Mouse (Mus musculus): ENCODE results near the gene Poldip3. TPM values are rescaled to one million over a fixed set of nuclear protein-coding genes. Genes with fewer than 3 reads are reported as not detected.

Gene Poldip3
- polyA plus RNA-seq, 1 experiment from 2014 or later: 158 TPM

DNA sequence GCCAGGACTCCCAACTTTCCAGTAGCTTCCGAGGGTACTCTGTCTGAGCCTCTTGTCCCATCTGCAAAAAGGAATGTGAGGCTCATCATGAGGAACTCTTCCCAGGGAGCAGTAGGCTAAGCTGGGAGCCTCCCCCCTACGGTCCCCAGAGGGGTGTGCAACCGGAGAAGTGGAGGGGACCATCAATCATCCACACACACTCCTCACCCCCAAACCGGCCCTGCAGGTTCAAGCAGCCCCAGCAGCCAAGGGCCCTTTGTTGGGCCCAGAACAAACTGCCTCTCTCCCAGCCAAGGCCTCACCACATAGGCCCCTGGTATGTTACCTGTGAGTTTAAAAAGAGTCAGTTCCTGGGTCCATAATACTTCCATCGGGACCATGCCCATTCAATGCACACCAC, 17.9 kb upstream of the Poldip3 start:
- H3K9ac ChIP-seq (replicated peaks; ENCODE audit: low read depth, low read length): no peak overlapping the region
- H3K4me2 ChIP-seq (replicated peaks; ENCODE audit: low read depth, low read length): no peak overlapping the region

DNA sequence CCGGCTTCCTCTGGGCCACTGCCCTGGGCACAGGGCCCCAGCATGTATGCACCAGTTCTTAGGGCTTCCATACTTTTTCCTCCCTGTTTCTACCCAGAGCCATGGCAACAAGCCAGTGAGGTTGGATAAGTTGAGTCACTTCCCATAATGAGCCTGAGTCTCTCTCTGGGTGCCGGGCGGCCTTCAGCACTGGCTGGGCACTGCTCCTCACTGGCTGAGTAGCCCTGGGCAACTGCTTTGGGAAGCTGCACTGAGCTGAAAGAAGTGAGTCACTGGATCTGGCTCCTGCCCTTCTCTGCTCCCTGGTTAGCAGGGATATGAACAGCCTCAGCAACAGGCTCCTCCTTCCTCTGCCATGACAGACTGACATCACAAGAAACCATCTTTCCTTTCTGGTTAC, 17.5 kb upstream of the Poldip3 start:
- no peak overlapping the region for H3K9ac ChIP-seq (replicated peaks; ENCODE audit: low read depth, low read length)
- no peak overlapping the region for H3K4me2 ChIP-seq (replicated peaks; ENCODE audit: low read depth, low read length)
- 0 out of 2 replicates have a peak, but pooled peaks have one; percentile 6 for ATAC-seq (ENCODE audit: insufficient number of reproducible peaks, insufficient read depth, low FRiP score, low read depth)
- H3K4me3 ChIP-seq (ENCODE audit: low read depth, low read length): no peak overlapping the region
- peak overlapping the region; percentile 84 for H3K27ac ChIP-seq (ENCODE audit: low read length)
- H3K36me3 ChIP-seq (ENCODE audit: control insufficient read depth, insufficient read depth, low read length): peaks cover 6% of the 10 kb centered on the region; the same call in 1 of the 2 replicates
- 74% methylated on average over 3 of the region's 3 CpGs for WGBS
- no peaks in the 10 kb centered on the region for H3K27me3 ChIP-seq (ENCODE audit: control insufficient read depth, insufficient read depth, low read length)
- peaks cover 29% of the 10 kb centered on the region for H3K4me1 ChIP-seq (ENCODE audit: control insufficient read depth, insufficient read depth, low read length)
- H3K9me3 ChIP-seq (ENCODE audit: control insufficient read depth, low read depth, low read length): no peaks in the 10 kb centered on the region

More for the DNA sequence above, 17.9 kb upstream of the Poldip3 start:
- WGBS: 46% methylated on average over 5 of the region's 5 CpGs
- Histone ChIP-seq H3K27me3 (ENCODE audit: control insufficient read depth, insufficient read depth, low read length) (no peaks in the 10 kb centered on the region), H3K4me1 (ENCODE audit: control insufficient read depth, insufficient read depth, low read length) (peaks cover 29% of the 10 kb centered on the region), H3K36me3 (ENCODE audit: control insufficient read depth, insufficient read depth, low read length) (peaks cover under 1% of the 10 kb centered on the region; the same call in 1 of the 2 replicates), H3K9me3 (ENCODE audit: control insufficient read depth, low read depth, low read length) (no peaks in the 10 kb centered on the region), H3K27ac (ENCODE audit: low read length) (peak overlapping the region; percentile 84), H3K4me3 (ENCODE audit: low read depth, low read length) (no peak overlapping the region)
- ATAC-seq (ENCODE audit: insufficient number of reproducible peaks, insufficient read depth, low FRiP score, low read depth): peak; percentile 60; the same call in 1 of the 2 replicates

DNA sequence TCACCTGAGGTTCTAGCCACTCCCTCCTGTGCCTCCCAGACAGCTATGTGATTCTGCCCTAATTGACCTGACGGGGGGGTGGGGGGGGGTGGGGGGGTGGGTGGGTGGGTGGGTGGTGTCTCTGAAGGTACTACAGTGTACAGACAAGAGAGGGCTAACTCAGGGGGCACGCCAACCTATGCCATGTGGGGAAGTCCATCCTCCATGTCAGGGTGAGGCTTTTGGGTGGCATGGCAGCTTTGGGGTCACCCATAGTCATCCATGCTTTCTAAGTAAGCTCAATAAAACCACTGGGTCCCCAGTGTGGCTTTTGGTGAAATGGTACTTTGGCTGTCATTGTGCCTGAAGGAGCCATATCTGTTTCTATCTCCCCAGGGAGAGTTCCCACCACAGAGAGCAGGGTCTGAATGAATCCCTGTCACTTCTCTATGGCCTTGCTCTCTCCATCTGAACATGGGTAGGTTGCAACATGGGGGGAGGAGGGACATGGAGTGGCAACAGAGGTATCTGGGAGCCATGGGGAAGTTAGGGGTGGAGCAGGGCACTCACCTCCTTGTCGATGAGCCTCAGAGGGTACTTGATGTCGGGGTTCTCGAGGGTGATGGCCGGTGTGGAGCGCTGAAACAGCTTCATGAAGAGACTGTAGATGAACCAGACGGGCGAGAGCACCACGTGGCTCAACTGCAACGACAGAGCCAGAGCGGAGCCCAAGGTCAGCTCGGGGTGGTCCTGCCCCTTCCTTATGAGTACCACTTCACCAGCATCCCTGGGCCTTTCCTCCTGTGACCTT, 16.5 kb upstream of the Poldip3 start:
- no peak for ATAC-seq (ENCODE audit: insufficient number of reproducible peaks, insufficient read depth, low FRiP score, low read depth)
- H3K4me1 ChIP-seq (ENCODE audit: control insufficient read depth, insufficient read depth, low read length): peaks cover 20% of the 10 kb centered on the region

DNA sequence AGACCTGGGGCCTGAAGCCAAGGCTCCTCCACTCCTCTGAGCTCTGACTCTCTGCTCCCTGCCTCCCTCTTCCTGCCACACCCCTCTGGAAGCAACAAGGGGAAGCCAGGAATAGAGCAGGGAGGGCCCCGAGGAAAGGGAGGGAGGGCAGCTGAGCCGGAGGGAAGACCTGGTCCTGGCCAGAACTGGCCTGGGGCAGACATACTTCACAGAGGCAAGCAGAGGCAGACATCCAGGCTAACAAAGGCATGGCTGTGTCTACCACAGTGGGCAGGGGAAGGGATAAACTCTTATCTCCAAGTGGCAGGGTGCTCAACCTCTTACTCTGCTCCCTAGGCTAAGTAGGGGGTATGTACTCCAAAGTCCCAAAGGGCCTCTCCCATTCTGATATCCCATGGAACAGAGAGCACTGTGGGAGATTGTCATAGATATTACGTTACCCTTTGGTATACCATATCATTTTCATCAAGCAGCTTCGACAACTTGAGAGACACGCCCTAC, 15.8 kb upstream of the Poldip3 start:
- Histone ChIP-seq H3K4me3 (ENCODE audit: low read depth, low read length) (no peak overlapping the region), H3K4me2 (replicated peaks; ENCODE audit: low read depth, low read length) (no peak overlapping the region)
- peak; percentile 28; the same call in 1 of the 2 replicates for ATAC-seq (ENCODE audit: insufficient number of reproducible peaks, insufficient read depth, low FRiP score, low read depth)

More for the DNA sequence above, 16.5 kb upstream of the Poldip3 start:
- Histone ChIP-seq H3K4me2 (replicated peaks; ENCODE audit: low read depth, low read length) (no peak overlapping the region), H3K9ac (replicated peaks; ENCODE audit: low read depth, low read length) (no peak overlapping the region), H3K36me3 (ENCODE audit: control insufficient read depth, insufficient read depth, low read length) (peaks cover 9% of the 10 kb centered on the region; the same call in 1 of the 2 replicates), H3K4me3 (ENCODE audit: low read depth, low read length) (no peak overlapping the region), H3K27ac (ENCODE audit: low read length) (no peak overlapping the region; the same call in 1 of the 2 replicates), H3K9me3 (ENCODE audit: control insufficient read depth, low read depth, low read length) (no peaks in the 10 kb centered on the region), H3K27me3 (ENCODE audit: control insufficient read depth, insufficient read depth, low read length) (no peaks in the 10 kb centered on the region)
- 80% methylated on average over 13 of the region's 13 CpGs for WGBS

DNA sequence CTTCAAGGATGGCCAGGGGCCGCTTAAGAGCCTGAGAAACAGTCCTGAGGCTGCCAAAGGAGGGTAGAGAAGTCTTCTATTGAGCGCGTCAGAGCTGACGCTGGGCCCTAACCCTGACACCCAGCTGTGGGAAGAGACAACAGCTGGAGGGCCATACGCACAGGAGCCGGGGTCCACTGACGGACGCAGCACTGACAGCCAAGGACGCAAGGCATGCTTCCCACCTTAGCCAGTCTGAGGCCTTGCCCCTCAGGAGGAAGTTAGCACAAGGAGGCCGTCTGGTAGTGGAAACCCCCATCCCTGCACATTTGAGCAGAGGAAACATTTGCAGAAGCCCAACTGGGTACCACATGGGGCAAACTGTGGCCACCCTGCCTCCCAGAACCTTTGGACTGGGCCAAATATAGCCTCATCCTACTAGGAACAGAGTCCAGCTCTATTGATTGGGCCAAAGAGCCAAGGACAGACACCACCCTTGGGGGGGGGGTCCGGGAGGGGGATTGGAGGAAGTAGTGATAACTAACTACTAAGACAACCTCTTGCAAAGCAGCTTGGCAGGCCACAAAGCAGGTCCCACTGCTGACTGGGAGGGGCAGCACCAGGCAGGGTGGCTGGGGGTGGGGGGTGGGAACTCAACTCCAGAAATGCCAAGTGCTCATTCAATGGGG, 13.8 kb upstream of the Poldip3 start:
- no peak for ATAC-seq (ENCODE audit: insufficient number of reproducible peaks, insufficient read depth, low FRiP score, low read depth)
- no peak overlapping the region for H3K4me2 ChIP-seq (replicated peaks; ENCODE audit: low read depth, low read length)
- peaks cover 27% of the 10 kb centered on the region for H3K36me3 ChIP-seq (ENCODE audit: control insufficient read depth, insufficient read depth, low read length)
- H3K4me3 ChIP-seq (ENCODE audit: low read depth, low read length): no peak overlapping the region
- H3K9ac ChIP-seq (replicated peaks; ENCODE audit: low read depth, low read length): no peak overlapping the region
- WGBS: 89% methylated on average over 11 of the region's 11 CpGs
- no peaks in the 10 kb centered on the region for H3K27me3 ChIP-seq (ENCODE audit: control insufficient read depth, insufficient read depth, low read length)
- H3K4me1 ChIP-seq (ENCODE audit: control insufficient read depth, insufficient read depth, low read length): 0 out of 2 replicates have a peak, but pooled peaks cover 6% of the 10 kb centered on the region
- H3K9me3 ChIP-seq (ENCODE audit: control insufficient read depth, low read depth, low read length): no peaks in the 10 kb centered on the region
- H3K27ac ChIP-seq (ENCODE audit: low read length): no peak overlapping the region

More for the DNA sequence above, 15.8 kb upstream of the Poldip3 start:
- H3K27ac ChIP-seq (ENCODE audit: low read length): peak overlapping the region; percentile 52; the same call in 1 of the 2 replicates
- 57% methylated on average over 4 of the region's 5 CpGs for WGBS
- no peak overlapping the region for H3K9ac ChIP-seq (replicated peaks; ENCODE audit: low read depth, low read length)
- no peaks in the 10 kb centered on the region for H3K9me3 ChIP-seq (ENCODE audit: control insufficient read depth, low read depth, low read length)
- peaks cover 13% of the 10 kb centered on the region for H3K4me1 ChIP-seq (ENCODE audit: control insufficient read depth, insufficient read depth, low read length)
- H3K27me3 ChIP-seq (ENCODE audit: control insufficient read depth, insufficient read depth, low read length): no peaks in the 10 kb centered on the region
- H3K36me3 ChIP-seq (ENCODE audit: control insufficient read depth, insufficient read depth, low read length): peaks cover 15% of the 10 kb centered on the region; the same call in 1 of the 2 replicates

DNA sequence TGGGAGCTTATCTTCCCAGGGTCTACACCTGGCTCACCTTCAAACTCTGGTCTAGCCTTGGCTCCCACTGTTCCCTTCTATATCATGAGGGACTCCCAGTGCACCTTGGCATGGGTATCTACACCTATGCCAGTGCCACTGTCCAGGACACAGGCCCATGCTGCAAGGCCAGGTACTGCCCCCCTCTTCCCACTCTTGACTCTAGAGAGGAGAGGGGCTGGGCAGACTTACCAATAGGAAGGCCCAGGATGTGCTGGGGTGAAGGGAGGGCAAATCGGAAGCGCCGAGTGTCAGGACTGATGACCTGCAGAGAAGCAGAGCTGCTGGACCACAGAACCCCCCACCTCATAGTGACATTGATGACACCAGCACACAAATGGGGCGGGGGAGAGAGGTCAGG, 12.8 kb upstream of the Poldip3 start:
- H3K27ac ChIP-seq (ENCODE audit: low read length): no peak overlapping the region
- H3K36me3 ChIP-seq (ENCODE audit: control insufficient read depth, insufficient read depth, low read length): peaks cover 31% of the 10 kb centered on the region
- H3K4me3 ChIP-seq (ENCODE audit: low read depth, low read length): no peak overlapping the region
- H3K4me1 ChIP-seq (ENCODE audit: control insufficient read depth, insufficient read depth, low read length): 0 out of 2 replicates have a peak, but pooled peaks cover 5% of the 10 kb centered on the region
- no peak overlapping the region for H3K4me2 ChIP-seq (replicated peaks; ENCODE audit: low read depth, low read length)
- 93% methylated on average over 4 of the region's 4 CpGs for WGBS
- no peak for ATAC-seq (ENCODE audit: insufficient number of reproducible peaks, insufficient read depth, low FRiP score, low read depth)
- H3K9ac ChIP-seq (replicated peaks; ENCODE audit: low read depth, low read length): no peak overlapping the region
- no peaks in the 10 kb centered on the region for H3K27me3 ChIP-seq (ENCODE audit: control insufficient read depth, insufficient read depth, low read length)
- no peaks in the 10 kb centered on the region for H3K9me3 ChIP-seq (ENCODE audit: control insufficient read depth, low read depth, low read length)

DNA sequence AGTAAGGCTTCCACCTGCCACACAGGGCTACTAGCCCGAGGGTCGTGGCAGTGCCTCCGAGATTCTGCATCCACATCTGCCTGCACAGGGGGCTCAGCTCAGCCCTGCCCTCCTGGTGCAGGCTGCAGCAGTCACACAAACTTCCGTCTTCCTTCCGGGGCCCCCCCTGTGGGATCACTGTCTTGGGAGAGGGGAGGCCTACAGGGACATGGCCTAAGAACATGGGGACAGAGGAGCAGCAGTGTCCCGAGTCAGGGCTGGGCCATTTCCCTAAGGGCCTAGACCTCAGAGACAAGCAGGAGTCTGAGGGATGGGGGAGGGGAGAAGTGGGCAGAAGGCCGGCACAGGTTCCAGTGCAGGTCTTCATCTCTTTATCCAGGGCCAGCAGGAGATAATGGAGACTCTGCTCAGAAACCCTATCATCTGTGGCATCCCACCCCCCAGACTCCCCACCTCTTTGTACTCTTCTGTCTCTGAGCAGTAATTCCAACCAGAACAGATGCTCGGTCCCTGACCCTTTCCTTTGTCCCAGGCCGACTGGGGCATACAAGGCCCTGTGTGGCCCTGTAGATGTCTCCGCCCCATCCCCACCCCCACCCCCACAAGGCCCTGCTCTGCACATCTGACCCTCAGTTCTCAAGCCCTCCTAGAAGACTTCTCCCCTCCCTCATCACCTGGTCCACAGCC, 12.0 kb upstream of the Poldip3 start:
- Histone ChIP-seq H3K9ac (replicated peaks; ENCODE audit: low read depth, low read length) (no peak overlapping the region), H3K4me3 (ENCODE audit: low read depth, low read length) (no peak overlapping the region), H3K36me3 (ENCODE audit: control insufficient read depth, insufficient read depth, low read length) (peaks cover 31% of the 10 kb centered on the region), H3K9me3 (ENCODE audit: control insufficient read depth, low read depth, low read length) (no peaks in the 10 kb centered on the region), H3K27me3 (ENCODE audit: control insufficient read depth, insufficient read depth, low read length) (no peaks in the 10 kb centered on the region), H3K4me2 (replicated peaks; ENCODE audit: low read depth, low read length) (no peak overlapping the region), H3K4me1 (ENCODE audit: control insufficient read depth, insufficient read depth, low read length) (no peaks in the 10 kb centered on the region), H3K27ac (ENCODE audit: low read length) (no peak overlapping the region)
- WGBS: 70% methylated on average over 10 of the region's 10 CpGs
- no peak for ATAC-seq (ENCODE audit: insufficient number of reproducible peaks, insufficient read depth, low FRiP score, low read depth)

DNA sequence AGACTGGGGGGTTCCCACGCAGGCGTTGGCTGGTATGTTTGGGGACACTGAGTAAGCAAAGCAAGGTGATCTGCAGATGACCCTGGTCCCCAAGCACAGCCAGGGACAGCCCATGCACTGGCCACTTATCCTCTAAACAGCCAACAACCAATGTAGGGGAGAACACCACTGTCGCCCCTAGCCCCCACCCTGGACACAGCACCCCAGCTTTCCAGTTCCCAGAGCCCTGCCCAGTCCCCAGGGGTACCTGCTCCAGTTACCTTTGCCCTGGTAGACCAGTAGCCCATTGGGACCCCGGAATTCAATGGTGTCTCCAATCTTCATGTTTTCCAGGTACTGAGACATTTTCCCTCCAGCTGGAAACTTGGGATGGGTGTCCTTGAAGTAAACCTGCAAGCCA, 11.4 kb upstream of the Poldip3 start:
- WGBS: 91% methylated on average over 4 of the region's 4 CpGs
- no peak overlapping the region for H3K9ac ChIP-seq (replicated peaks; ENCODE audit: low read depth, low read length)
- peaks cover 31% of the 10 kb centered on the region for H3K36me3 ChIP-seq (ENCODE audit: control insufficient read depth, insufficient read depth, low read length)
- no peak overlapping the region for H3K27ac ChIP-seq (ENCODE audit: low read length)
- no peaks in the 10 kb centered on the region for H3K4me1 ChIP-seq (ENCODE audit: control insufficient read depth, insufficient read depth, low read length)
- no peaks in the 10 kb centered on the region for H3K27me3 ChIP-seq (ENCODE audit: control insufficient read depth, insufficient read depth, low read length)
- H3K4me3 ChIP-seq (ENCODE audit: low read depth, low read length): no peak overlapping the region
- no peaks in the 10 kb centered on the region for H3K9me3 ChIP-seq (ENCODE audit: control insufficient read depth, low read depth, low read length)
- no peak for ATAC-seq (ENCODE audit: insufficient number of reproducible peaks, insufficient read depth, low FRiP score, low read depth)
- no peak overlapping the region for H3K4me2 ChIP-seq (replicated peaks; ENCODE audit: low read depth, low read length)

Measured in stomach, embryonic 14.5 days (tissue).